Mouse (Mus musculus): ENCODE measurements at regions not wholly inside any gene's neighbourhood (a gene's known extent, or its start where the extent isn't known, plus 50 kb on each side); places are given as distances from the start of the nearest gene placed in this dataset.
A peak's percentile ranks its signal among the peaks of the same experiment; 100 is the strongest.

DNA sequence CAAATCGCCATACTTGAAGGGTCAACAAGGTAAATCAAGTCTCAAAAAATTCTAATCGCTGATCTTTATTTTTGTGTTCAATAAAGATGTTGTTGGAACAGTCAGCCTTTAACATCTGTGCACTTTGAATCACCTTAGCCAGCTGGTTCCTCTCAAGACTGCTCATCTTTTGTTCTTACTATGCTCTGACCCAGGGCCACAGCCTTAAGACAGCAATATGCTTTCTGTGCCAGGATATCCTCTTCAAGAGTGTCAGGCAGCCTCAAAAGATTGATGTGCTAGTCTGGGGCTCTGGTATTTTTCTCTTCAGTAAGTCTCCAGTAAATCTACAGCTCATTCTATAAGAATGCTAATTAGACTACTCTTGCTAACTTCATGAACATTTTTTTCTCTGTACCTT lies 199.9 kb downstream of the Dph6 start:
- DNase-seq: no peak

DNA sequence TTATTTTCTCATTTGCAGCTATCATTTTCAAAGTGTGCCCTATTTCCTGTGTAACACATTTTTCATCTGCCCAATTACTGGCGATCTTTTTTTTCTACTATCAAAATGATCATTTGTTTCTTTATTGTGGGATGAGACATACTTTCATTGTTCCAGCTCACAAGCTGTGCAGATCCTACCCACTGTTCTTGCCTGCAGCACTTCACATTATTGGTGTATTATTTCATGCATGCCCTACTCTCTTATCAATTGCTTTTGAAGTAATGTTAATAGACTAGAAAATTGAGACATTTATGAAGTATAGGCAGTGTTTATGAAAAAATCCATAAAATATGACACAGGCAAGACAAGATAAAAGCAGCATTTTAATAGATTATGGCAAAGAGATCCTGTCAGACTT lies 204.6 kb downstream of the Dph6 start:
- DNase-seq: no peak

DNA sequence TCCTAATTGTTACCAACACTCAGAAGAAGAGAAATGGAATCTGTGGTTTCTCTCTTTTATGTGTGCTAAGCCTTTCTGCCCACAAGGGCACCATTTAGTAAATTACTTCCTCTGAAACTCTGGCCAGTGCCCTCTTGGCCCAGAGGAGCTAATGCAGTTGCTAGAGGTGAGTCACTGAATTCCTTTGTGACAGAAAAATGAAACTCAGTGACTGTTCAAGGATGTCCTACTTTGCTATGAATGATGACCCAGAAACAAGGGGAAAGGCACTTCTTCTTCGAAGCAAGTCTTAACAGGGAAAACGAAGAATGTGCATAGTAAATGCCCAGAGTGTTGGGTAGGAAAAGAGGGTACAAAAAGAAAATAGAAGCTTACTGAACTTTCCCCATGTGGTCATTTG lies 211.0 kb downstream of the Dph6 start:
- no peak for DNase-seq

DNA sequence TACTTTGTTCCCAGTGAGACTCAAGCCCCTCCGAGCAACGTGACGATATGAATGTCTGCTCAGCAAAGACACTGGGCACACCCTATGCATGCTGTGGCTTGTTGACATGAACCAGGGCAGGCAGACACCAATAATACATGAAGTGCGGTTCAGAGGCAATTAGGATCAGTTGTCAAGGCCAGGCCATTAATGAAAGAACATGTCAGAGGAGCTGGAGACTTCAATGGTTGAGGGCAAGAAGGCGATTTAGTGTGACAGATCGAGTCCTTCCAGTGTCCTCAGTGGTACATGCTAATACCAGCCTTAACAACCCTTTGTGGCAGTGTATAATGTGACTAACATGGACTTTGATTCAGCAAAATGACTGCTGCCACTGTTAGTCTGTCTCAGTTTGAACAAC lies 213.8 kb downstream of the Dph6 start:
- DNase-seq: no peak

DNA sequence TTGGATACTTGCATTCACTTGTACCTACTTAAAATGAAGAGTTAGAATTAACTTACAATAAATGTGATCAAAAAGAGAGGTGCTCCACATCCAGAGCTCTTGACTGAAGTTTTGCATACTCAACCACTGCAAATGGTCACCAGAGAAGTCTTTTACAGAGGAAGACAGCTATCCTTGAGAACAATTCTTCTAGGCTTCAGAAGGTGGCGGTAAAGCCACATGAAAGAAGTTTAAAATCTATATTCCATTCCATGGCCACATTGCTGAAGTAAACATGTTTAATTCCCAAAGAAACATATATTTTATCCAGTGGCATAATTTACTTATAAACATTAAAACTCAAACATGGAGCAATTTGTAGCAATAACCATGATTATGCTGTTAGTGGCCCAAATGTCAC lies 215.1 kb downstream of the Dph6 start:
- peak; percentile 35 to 48 for DNase-seq

DNA sequence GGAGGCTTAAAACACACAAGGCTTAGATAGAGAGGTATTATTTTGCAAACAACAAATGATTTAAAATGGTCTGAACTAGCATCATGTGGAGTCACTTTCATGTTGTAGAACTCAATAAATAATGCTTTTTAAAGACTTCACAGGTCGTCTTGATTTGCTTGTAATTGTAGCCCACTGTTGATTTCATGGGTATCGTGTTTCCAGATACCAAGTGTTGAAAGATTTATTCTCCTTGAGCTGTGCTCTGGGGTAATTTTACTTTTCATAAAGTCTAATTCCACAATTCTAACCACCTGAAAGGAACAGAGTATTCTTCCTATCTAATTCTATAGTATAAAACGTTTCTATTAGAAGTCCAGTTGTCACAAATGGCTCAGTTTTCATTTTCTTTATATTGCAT lies 216.7 kb downstream of the Dph6 start:
- DNase-seq: no peak

DNA sequence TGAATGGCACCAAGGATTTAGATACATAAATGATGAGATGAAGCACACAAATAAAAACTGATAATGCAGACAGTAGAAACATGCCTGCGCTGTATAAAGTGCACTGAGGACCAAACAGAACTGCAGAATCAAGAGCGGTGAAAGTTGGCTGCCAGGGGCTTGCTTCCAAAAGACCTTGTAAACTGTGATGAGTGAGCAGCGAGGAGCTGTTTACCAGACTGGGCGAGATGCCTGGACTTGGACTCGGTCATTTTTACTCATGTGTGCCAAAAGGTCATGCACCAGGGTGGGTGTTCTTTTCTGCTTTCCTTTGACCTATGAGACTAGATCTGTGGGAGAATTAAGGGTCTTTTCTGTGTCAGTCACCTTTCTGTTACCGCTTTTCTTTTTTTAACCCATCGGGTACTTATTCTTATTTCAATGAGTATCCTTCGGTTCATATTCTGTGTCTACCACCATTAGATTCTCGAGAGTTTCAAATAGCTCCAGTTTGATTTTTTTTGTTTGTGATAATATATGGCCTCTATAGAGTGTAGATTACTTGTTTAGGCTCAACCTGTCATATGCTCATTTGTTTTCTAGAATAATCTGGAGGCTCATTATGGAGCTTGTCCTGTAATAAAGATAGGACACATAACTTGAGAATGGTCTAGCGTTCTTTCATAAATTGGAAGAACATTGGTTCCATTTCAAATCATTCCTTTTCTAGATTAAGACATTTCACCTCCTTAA lies 226.3 kb upstream of the Zfp770 start:
- DNase-seq: peak; percentile 81 to 88

DNA sequence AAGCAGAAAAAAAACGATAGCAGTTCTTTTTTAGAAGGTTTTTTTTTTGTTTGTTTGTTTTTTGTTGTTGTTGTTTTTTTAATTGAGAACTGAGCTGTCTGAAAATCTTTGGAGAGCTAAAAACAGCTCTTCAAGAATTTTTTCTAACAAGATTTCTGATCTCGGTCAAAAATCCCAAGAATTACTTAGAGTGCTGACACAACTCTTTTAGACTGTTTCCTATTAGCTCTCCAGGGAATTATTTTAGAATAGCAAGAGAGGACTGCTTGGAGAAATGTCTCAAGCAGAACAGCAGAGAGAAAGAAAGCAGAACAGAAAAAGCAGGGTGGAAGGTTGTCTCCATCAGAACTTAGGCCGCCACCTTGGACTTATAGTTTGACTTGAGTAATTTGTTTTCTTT lies 218.1 kb upstream of the Zfp770 start:
- no peak for DNase-seq

DNA sequence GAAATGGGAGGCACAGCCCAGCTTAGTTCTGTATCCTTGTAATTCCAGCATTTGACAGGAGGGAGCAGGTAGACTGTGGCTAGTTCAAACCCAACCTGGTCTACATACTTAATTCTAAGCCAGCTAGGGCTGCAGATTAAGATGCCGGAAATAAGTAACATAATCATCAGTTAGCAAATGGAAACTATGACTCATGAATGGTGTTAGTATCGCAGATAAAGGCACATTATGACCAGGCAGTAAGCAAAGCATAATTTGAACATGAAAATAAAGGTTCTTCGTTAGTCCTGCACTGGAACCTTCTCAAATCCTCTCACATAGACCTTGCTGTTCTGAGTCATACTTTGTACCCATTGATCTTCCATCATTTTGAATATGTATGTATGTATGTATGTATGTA lies 211.7 kb upstream of the Zfp770 start:
- no peak for DNase-seq

DNA sequence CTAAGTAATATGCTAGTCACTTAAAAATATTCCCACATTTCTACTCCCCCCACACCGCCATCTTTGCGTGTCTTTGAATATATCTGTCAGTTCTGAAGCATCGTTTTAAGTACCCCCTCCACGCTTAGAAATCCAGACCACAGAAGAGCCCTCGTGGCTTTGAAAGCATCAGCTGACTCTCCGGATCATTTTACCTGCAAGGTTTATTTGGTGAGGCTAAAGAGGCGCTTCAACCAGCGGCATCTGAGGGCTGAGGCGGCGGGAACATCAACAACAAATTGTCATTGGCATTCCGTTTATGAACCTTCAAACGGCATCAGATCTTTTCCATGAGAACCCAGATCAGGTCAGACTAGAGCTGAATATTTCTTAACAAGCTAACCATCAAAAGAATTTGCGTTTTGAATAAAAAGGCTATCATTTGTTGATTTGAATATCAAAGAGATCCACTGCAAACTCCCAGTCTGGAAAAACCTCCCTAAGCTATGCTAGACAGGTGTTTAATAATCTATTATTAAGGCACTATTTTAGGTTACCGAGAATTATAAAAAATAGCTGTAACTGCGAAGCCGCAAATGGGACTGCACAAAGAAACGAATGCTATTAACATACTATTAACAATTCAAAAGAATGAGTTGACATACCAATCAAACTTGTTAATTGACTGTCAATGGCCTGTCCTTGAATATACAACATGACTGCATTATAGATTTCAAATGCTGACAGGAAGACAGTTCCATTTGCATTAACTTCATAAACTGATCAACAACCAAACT lies 210.9 kb upstream of the Zfp770 start:
- DNase-seq: no peak

DNA sequence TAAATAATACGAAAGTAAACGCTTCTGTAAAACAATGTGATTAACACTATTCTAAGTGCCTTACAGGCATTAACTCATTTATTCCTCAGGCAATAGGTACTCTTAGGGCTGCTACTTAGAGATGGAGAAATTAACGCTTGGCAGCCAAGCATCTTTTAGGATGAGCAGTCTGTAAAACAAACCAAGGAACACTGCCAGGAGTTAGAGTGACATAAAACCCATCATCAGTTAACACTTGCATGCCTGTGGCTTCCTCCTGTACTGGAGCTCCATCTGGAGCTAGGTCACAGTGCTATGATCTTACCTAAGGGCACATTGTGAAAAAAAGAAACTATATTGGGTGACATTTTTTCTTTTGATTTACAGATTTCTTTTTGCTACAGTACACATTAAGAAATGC lies 209.4 kb upstream of the Zfp770 start:
- DNase-seq: no peak

DNA sequence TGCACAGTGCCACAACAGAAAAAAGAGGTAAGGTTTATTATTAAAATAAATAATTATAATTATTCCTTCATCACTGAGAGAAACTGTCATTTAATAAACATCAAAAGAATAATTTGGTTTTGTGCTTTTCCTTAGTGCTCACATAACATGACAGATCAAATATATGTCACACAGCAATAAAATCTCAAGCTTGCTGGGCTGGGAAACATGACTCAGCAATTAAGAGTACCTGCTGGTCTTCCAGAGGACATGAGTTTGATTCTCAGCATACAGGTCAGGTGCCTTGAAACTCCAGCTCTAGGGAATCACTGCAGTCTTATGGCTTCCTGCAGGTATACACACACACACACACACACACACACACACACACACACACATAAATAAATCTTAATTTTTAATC lies 208.3 kb upstream of the Zfp770 start:
- DNase-seq: no peak

DNA sequence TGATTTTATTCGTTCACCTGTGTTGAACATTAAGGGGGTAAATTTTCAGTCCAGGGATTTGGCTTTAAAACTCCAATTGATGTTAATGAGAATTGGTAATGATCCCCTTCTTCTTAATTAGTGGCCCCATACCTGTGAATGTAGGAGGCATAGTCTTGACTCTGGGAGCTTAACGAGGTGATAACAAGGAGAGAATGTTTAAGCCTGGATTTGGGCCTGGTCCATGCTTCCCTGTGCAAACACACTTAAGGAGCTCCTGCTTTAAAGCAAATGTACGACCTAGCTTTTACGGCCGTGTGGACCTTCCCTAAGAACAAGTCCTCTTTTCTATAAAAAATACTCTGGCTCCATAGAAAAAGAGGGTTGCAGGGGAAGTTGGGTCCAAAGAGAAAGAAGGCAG lies 206.1 kb upstream of the Zfp770 start:
- DNase-seq: no peak

DNA sequence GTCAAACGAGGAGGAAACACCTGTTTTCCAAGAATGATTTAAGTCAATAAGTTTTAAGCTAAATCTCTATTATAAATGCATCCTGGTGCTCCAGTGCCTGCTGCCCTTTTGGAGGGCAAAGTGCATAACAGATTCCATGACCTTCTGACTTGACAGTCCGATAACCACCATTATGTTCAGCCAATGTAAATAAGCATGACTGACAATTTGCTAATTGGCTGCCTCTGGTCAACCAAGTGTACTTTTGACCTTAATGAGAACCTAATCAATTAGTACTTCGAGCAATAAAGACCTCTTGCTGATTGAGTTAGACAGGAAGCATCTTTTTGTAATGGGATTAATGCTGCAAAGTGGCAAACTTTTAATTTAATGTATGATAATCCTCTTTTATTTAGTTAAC lies 183.3 kb upstream of the Zfp770 start:
- DNase-seq: no peak

DNA sequence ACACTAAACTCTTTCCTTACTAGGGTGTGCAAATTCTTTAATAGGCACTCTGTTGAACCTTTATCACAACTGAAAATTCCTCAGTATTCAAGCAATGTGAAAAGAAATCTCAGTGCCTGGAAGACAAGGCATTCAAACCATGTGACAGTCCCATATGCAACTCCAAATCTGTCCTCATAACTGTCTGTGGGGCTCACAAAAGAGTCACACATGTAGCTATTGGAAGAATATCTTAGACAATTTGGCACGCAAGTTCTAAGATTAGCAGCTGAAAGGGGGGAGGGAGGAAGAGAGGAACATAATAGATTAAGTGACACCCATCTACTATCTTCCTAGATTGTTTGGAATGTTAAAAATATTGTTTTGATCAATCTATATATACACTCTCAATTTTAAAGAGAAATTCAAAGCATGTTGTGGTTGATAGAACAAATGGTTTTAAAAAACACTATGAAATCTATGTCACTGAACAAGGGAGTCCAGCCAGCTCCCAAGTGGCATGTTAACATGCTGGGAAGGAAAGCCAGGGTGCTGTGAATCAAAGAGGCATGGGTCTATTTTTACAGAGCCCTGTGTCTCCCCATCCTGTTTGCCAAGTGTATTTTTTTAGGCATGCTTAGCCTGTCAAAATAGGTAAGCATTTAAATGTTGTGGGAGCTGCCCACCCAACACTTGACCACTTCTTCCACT lies 177.7 kb upstream of the Zfp770 start:
- DNase-seq: no peak

DNA sequence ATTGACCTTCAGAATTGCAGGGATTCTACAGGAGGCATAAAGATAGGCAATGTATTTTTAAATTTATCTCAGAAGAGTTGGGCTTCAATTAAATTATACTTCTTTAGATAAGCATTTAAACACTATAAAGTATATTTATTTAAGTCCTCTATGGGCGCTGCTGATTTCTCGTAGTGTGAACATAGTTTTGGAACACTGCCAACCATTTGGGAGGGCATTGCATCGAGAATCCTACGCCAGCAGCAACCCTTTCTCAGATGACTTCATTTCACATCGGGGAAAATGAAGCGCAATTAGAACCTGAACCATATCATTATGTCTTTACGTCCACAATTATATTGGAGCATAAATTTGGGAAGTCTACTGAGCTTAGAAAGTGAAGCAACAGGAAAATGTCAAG lies 172.2 kb upstream of the Zfp770 start:
- DNase-seq: peak; percentile 24 to 46

DNA sequence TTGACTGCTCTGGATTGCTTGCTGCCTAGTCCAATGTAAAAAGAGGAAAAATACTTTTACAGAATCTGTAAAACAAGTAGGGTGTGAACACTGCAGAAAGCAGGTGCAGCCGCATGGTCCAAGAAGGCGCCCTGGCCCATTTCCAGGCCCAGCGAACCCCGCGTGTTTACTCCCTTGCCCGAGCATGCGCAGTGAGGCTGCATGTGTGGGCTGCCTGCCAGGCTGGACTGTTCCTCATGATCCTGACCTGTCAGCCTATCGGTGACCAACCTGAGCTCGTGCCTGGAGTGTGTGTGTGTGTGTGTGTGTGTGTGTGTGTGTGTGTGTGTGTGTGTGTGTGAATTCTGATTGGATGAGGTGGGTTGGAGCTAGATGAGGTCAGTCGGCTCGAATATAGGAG lies 152.6 kb upstream of the Zfp770 start:
- DNase-seq: peak; percentile 85 to 86

DNA sequence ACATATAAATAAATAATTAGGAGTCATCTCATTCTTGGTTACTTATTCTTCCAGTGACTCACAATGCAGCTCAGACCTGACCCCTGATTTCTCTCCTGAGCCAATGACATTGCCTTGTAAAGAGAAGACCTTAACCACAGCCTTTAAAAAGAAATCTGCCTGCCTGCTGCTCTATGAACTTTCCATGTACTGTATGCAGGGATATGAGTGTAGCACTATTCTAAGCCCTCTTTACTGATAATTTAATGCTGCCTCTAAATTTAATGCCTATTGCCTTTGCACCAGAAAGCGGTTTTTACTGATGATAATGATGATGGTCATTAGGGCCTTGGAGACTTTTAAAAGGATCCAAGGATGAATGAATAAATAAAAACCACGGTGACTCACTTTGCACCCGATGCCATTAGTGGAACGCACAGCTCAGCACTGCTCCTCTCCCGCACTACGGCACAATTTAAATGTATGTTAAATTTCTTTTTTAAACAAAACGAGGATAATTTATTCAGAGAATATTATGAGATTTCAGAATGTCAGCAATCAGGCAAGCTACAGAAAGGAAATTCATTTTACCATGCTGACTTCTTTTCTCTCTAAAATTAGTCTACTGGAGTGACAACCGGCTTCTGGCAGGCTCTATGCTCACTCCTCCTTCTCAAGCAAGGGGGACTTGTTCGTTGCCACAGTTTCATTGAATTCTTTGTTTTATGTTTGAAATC lies 139.5 kb upstream of the Zfp770 start:
- no peak for DNase-seq

DNA sequence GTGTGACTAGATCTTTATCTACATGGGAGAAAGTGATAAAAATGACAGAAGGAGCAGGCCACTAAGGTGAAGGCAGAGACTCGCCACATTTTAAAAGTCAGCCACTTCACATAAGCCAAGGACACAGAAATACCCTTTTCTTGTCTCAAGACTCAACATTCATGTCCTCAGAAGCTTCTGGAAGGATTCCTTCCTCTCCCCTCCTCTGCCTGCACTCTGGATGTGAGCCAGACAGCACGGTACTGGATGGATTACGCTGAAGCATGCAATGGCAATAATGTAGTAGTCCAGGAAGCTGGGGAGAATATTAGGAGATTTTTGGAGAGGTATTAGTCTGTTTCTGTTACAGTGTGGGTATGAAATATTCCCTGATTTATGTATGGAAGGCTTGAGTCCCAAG lies 100.5 kb upstream of the Zfp770 start:
- DNase-seq: peak; percentile 5 to 8

DNA sequence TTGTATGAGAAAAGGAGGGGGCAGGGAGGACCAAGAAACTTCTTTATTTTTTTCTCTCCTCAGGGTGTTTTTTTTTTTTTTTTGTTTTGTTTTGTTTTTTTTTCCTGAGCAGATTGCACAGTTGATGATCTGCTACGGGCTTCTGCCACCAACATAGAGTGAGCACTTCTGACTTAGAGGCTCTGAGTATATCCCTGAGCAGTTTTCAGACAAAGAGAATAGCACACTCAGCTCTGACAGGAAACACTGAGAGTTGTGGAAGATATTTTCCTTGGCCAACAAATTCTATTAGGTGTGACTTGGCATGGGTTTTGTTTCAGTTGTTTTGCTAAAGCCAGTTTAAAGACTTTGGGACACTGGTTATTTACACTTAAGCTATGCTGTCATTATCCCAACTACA lies 93.8 kb upstream of the Zfp770 start:
- no peak for DNase-seq

DNA sequence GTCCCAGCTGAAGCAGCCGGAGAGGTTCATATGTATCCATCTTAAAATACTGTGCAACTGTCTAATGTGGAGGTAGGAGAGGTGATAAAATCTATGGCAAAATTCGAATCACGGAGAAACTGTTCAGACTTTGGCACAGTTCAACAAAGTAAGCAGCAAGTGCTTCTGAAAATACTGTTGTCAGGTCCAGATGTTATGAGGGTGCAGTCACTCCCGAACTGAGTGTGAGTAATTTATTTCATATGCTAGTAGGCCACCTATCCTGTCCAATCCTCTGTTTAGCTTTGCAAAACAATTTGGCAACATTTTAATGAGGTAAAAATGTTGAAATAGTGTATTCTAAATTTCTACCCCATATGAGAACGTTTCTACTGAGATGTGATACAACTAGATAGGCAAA lies 90.1 kb upstream of the Zfp770 start:
- no peak for DNase-seq

DNA sequence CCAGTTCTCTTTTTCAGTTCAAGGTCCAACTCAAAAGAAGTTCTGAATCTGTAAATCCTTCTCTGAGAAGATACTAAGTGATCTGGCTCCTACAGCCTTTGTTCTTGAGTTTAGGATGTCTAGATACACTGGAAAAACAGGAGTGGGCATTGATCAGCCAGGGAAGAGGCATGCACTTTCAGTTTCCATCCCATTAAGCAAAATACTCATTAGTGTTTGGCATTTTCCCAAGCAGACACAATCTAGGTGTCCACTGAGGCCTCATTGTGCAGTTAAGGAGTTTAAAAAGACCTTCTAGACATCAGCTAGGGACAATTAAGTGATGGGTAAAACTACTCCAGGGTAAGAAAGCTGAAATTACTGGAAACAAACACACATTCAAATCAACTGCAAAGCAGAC lies 74.3 kb upstream of the Zfp770 start:
- DNase-seq: no peak

DNA sequence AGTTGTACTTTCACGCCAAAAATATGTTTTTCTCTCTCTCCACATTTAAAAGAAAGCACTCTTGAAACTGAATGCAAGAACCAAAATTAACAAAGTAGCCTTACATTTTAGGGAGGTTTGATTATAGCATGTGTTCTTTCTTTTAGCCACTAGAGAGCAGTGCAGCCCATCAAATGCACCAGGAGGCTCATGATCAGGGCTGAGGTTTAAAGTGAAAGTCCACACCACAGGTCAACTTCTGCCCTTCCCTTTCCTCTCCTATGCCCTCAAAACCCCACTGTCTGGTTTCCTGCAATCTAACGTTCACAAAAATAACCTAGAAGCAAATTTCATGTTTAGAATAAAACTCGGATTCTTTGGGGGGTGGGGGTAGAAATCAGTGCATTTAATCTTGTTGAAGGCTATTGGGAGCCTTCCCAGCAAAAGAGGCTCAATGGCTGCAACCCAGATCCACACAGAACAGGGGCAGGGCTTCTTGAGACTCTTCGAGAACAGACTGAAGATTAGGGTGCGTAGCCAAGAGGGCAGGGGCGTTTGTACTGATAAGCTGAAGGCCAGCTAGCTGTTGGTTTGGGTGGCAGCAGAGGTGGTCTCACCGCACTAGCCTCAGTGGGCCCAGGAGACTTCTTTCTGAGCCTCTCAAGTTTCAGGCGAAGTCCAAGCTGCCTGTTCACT lies 59.3 kb upstream of the Zfp770 start:
- peak; percentile 56 to 63 for DNase-seq
